Comparison of ENCODE assay signal across 19 mouse cellular contexts in genomic region chr12:54350293-54350692, GRCm38 (mm10).
A peak's percentile ranks its signal among the peaks of the same experiment; 100 is the strongest.
DNase-seq lines count a peak whose midpoint lies in the region; ATAC-seq and TF ChIP-seq lines count a peak whose summit lies in the region.
"Had no signal": no experiment of that assay in that cellular context is flagged by ENCODE, and none has a peak within 500 bp of the region (broad histone marks: within the 10 kb centered on the region; RNA-seq: fewer than 3 reads in every experiment).

No protein-coding gene starts in this region.

- no peaks in the 10 kb centered on the region for H3K27me3 ChIP-seq in forebrain, embryonic 14.5 days (replicated peaks; ENCODE audit: control insufficient read depth, insufficient read depth, low read length)
- no peaks in the 10 kb centered on the region for H3K27me3 ChIP-seq in forebrain, embryonic 10.5 days (ENCODE audit: poor library complexity, severe bottlenecking)
- H3K27me3 ChIP-seq in hindbrain, postnatal 0 days (ENCODE audit: insufficient read depth, low read length) = no peaks in the 10 kb centered on the region
- H3K27me3 ChIP-seq in hindbrain, embryonic 10.5 days (ENCODE audit: insufficient read depth, poor library complexity, severe bottlenecking) = 0 out of 2 replicates have a peak, but pooled peaks cover under 1% of the 10 kb centered on the region
- 0 out of 2 replicates have a peak, but pooled peaks cover 3% of the 10 kb centered on the region for H3K27me3 ChIP-seq in midbrain, postnatal 0 days (ENCODE audit: insufficient read depth, low read length)
- no peaks in the 10 kb centered on the region for H3K27me3 ChIP-seq in midbrain, embryonic 16.5 days (ENCODE audit: control insufficient read depth, insufficient read depth, low read depth, low read length)
- H3K27me3 ChIP-seq in stomach, embryonic 16.5 days (ENCODE audit: control insufficient read depth, insufficient read depth, low read length) = no peaks in the 10 kb centered on the region
- H3K27me3 ChIP-seq: CH12.LX; heart, embryonic 15.5 days; limb, embryonic 12.5 days; liver, embryonic 15.5 days had no signal

- no peak overlapping the region for H3K9ac ChIP-seq in forebrain, embryonic 14.5 days (ENCODE audit: low read length)
- no peak overlapping the region for H3K9ac ChIP-seq in hindbrain, postnatal 0 days (replicated peaks; ENCODE audit: low read length)
- no peak overlapping the region for H3K9ac ChIP-seq in midbrain, postnatal 0 days (replicated peaks; ENCODE audit: low read length, poor library complexity, severe bottlenecking)
- H3K9ac ChIP-seq in midbrain, embryonic 16.5 days (ENCODE audit: low read depth, low read length) = no peak overlapping the region
- no peak overlapping the region for H3K9ac ChIP-seq in stomach, embryonic 16.5 days (ENCODE audit: low read length)
- H3K9ac ChIP-seq: heart, embryonic 15.5 days; limb, embryonic 12.5 days; liver, embryonic 15.5 days had no signal

- peaks cover 5% of the 10 kb centered on the region; the same call in 1 of the 2 replicates for H3K4me1 ChIP-seq in forebrain, embryonic 14.5 days (ENCODE audit: control insufficient read depth, insufficient read depth, low read length)
- H3K4me1 ChIP-seq in forebrain, embryonic 10.5 days = peaks cover 24% of the 10 kb centered on the region
- H3K4me1 ChIP-seq in hindbrain, postnatal 0 days (ENCODE audit: insufficient read depth, low read length) = no peaks in the 10 kb centered on the region
- H3K4me1 ChIP-seq in hindbrain, embryonic 10.5 days (replicated peaks) = peaks cover 32% of the 10 kb centered on the region
- no peaks in the 10 kb centered on the region for H3K4me1 ChIP-seq in midbrain, postnatal 0 days (ENCODE audit: insufficient read depth, low read length)
- peaks cover 9% of the 10 kb centered on the region for H3K4me1 ChIP-seq in midbrain, embryonic 16.5 days (ENCODE audit: control insufficient read depth, insufficient read depth, low read length)
- peaks cover 26% of the 10 kb centered on the region for H3K4me1 ChIP-seq in stomach, embryonic 16.5 days (ENCODE audit: control insufficient read depth, insufficient read depth, low read length)
- H3K4me1 ChIP-seq: liver, embryonic 15.5 days had no signal

- DNase-seq in forebrain, embryonic 14.5 days (ENCODE audit: low spot score) = peak; percentile 62
- DNase-seq in forebrain, embryonic 10.5 days (ENCODE audit: extremely low spot score, low spot score) = no peak
- DNase-seq in hindbrain, postnatal 0 days (ENCODE audit: low spot score) = peak; percentile 58
- no peak for DNase-seq in hindbrain, embryonic 10.5 days (ENCODE audit: low spot score)
- peak; percentile 48 for DNase-seq in midbrain, postnatal 0 days (ENCODE audit: low spot score)
- DNase-seq in gastrocnemius, adult 18-20 months (ENCODE audit: low spot score) = no peak
- DNase-seq: cerebellum, adult 11-12 months; cerebellum, postnatal 14 days; heart, postnatal 4 days; kidney, adult 18-20 months; kidney, postnatal 10 days; right cerebral cortex, postnatal 25 days had no signal

- TF ChIP-seq CTCF in hindbrain, postnatal 0 days (IDR thresholded peaks at IDR 0.05; ENCODE audit: low read depth) = no peak
- TF ChIP-seq CTCF in midbrain, postnatal 0 days (IDR thresholded peaks at IDR 0.05) = no peak

- ATAC-seq in forebrain, embryonic 14.5 days = no peak
- ATAC-seq in hindbrain, postnatal 0 days = no peak
- no peak for ATAC-seq in midbrain, postnatal 0 days (ENCODE audit: low FRiP score)
- no peak for ATAC-seq in midbrain, embryonic 16.5 days
- peak; percentile 86 for ATAC-seq in stomach, embryonic 16.5 days (ENCODE audit: insufficient read depth, low FRiP score)

- H3K4me3 ChIP-seq in forebrain, embryonic 14.5 days (ENCODE audit: low read depth, low read length) = no peak overlapping the region
- no peak overlapping the region for H3K4me3 ChIP-seq in forebrain, embryonic 10.5 days
- no peak overlapping the region for H3K4me3 ChIP-seq in hindbrain, postnatal 0 days (ENCODE audit: low read length)
- no peak overlapping the region for H3K4me3 ChIP-seq in hindbrain, embryonic 10.5 days
- no peak overlapping the region for H3K4me3 ChIP-seq in midbrain, postnatal 0 days (ENCODE audit: low read depth, low read length)
- no peak overlapping the region for H3K4me3 ChIP-seq in midbrain, embryonic 16.5 days (ENCODE audit: low read depth, low read length)
- H3K4me3 ChIP-seq in stomach, embryonic 16.5 days (replicated peaks; ENCODE audit: low read length) = no peak overlapping the region
- H3K4me3 ChIP-seq: heart, embryonic 15.5 days; limb, embryonic 12.5 days; liver, embryonic 15.5 days had no signal

- 39% methylated on average over 1 of the region's 1 CpGs for WGBS in forebrain, embryonic 14.5 days
- 50% methylated on average over 1 of the region's 1 CpGs for WGBS in forebrain, embryonic 10.5 days
- WGBS in hindbrain, postnatal 0 days = 25% methylated on average over 1 of the region's 1 CpGs
- 68% methylated on average over 1 of the region's 1 CpGs for WGBS in hindbrain, embryonic 10.5 days
- WGBS in midbrain, postnatal 0 days = 46% methylated on average over 1 of the region's 1 CpGs
- WGBS in midbrain, embryonic 16.5 days = 45% methylated on average over 1 of the region's 1 CpGs
- WGBS in stomach, embryonic 16.5 days = 13% methylated on average over 1 of the region's 1 CpGs

- no peak overlapping the region for H3K27ac ChIP-seq in forebrain, embryonic 14.5 days (ENCODE audit: low read depth, low read length)
- no peak overlapping the region for H3K27ac ChIP-seq in forebrain, embryonic 10.5 days
- no peak overlapping the region for H3K27ac ChIP-seq in hindbrain, postnatal 0 days
- H3K27ac ChIP-seq in hindbrain, embryonic 10.5 days = no peak overlapping the region
- H3K27ac ChIP-seq in midbrain, postnatal 0 days (ENCODE audit: low read depth, low read length) = no peak overlapping the region
- H3K27ac ChIP-seq in midbrain, embryonic 16.5 days (ENCODE audit: low read length) = no peak overlapping the region
- peak overlapping the region; percentile 66 for H3K27ac ChIP-seq in stomach, embryonic 16.5 days (ENCODE audit: low read length)
- H3K27ac ChIP-seq: heart, embryonic 15.5 days; limb, embryonic 12.5 days; liver, embryonic 15.5 days had no signal

- H3K9me3 ChIP-seq in forebrain, embryonic 14.5 days (replicated peaks; ENCODE audit: control insufficient read depth, low read length) = no peaks in the 10 kb centered on the region
- H3K9me3 ChIP-seq in forebrain, embryonic 10.5 days = no peaks in the 10 kb centered on the region
- H3K9me3 ChIP-seq in hindbrain, postnatal 0 days (ENCODE audit: low read length) = no peaks in the 10 kb centered on the region
- no peaks in the 10 kb centered on the region for H3K9me3 ChIP-seq in hindbrain, embryonic 10.5 days
- no peaks in the 10 kb centered on the region for H3K9me3 ChIP-seq in midbrain, postnatal 0 days (ENCODE audit: low read length)
- H3K9me3 ChIP-seq in midbrain, embryonic 16.5 days (replicated peaks; ENCODE audit: control insufficient read depth, low read length, poor library complexity, severe bottlenecking) = no peaks in the 10 kb centered on the region
- no peaks in the 10 kb centered on the region for H3K9me3 ChIP-seq in stomach, embryonic 16.5 days (replicated peaks; ENCODE audit: control insufficient read depth, low read length)
- H3K9me3 ChIP-seq: heart, embryonic 15.5 days; limb, embryonic 12.5 days; liver, embryonic 15.5 days had no signal

- H3K36me3 ChIP-seq in forebrain, embryonic 14.5 days (ENCODE audit: control insufficient read depth, insufficient read depth, low read length) = no peaks in the 10 kb centered on the region
- no peaks in the 10 kb centered on the region for H3K36me3 ChIP-seq in forebrain, embryonic 10.5 days (replicated peaks)
- no peaks in the 10 kb centered on the region for H3K36me3 ChIP-seq in hindbrain, postnatal 0 days (ENCODE audit: insufficient read depth, low read length)
- no peaks in the 10 kb centered on the region for H3K36me3 ChIP-seq in hindbrain, embryonic 10.5 days
- no peaks in the 10 kb centered on the region for H3K36me3 ChIP-seq in midbrain, postnatal 0 days (ENCODE audit: insufficient read depth, low read length)
- no peaks in the 10 kb centered on the region for H3K36me3 ChIP-seq in midbrain, embryonic 16.5 days (ENCODE audit: control insufficient read depth, insufficient read depth, low read length)
- H3K36me3 ChIP-seq in stomach, embryonic 16.5 days (ENCODE audit: control insufficient read depth, insufficient read depth, low read length) = no peaks in the 10 kb centered on the region
- H3K36me3 ChIP-seq: heart, embryonic 15.5 days; limb, embryonic 12.5 days; liver, embryonic 15.5 days had no signal

- no peak overlapping the region for H3K4me2 ChIP-seq in forebrain, embryonic 14.5 days (ENCODE audit: low read length)
- H3K4me2 ChIP-seq in hindbrain, postnatal 0 days (ENCODE audit: low read depth, low read length) = no peak overlapping the region
- H3K4me2 ChIP-seq in midbrain, postnatal 0 days (ENCODE audit: low read depth, low read length, poor library complexity, severe bottlenecking) = no peak overlapping the region
- H3K4me2 ChIP-seq in midbrain, embryonic 16.5 days (ENCODE audit: low read length) = no peak overlapping the region
- no peak overlapping the region for H3K4me2 ChIP-seq in stomach, embryonic 16.5 days (ENCODE audit: low read depth, low read length)
- H3K4me2 ChIP-seq: heart, embryonic 15.5 days; limb, embryonic 12.5 days; liver, embryonic 15.5 days; midbrain, embryonic 11.5 days had no signal

Comparison
In these comparisons a context has a peak if more than half of its experiments do, and no peak if none do; other contexts are left out.
1. DNase-seq: peak in forebrain, embryonic 14.5 days (single experiment), hindbrain, postnatal 0 days (single experiment) and midbrain, postnatal 0 days (single experiment); none in forebrain, embryonic 10.5 days (single experiment), hindbrain, embryonic 10.5 days (single experiment) and gastrocnemius, adult 18-20 months (single experiment).